Mouse (Mus musculus): ENCODE measurements around the gene Arid5b. TPM values are rescaled to one million over a fixed set of nuclear protein-coding genes. Genes with fewer than 3 reads are reported as not detected.

The Arid5b gene
- total RNA-seq, 1 experiment from 2014 or later, result 18.8 TPM

- ATAC-seq (replicated peaks; ENCODE audit: insufficient number of reproducible peaks, low FRiP score, low TSS enrichment, poor library complexity, severe bottlenecking), result peak; percentile 49
Measured at GRCm38 (mm10) chr10:68276350-68276975, 2.1 kb downstream of the Arid5b start.

GRCm38 (mm10) chr10:68274900-68275760, 3.4 kb downstream of the Arid5b start:
- no peak for ATAC-seq (replicated peaks; ENCODE audit: insufficient number of reproducible peaks, low FRiP score, low TSS enrichment, poor library complexity, severe bottlenecking)

- ATAC-seq (replicated peaks; ENCODE audit: insufficient number of reproducible peaks, low FRiP score, low TSS enrichment, poor library complexity, severe bottlenecking), result no peak
Measured at GRCm38 (mm10) chr10:68269789-68270188, 8.8 kb downstream of the Arid5b start.

- no peak for ATAC-seq (replicated peaks; ENCODE audit: insufficient number of reproducible peaks, low FRiP score, low TSS enrichment, poor library complexity, severe bottlenecking)
Measured at GRCm38 (mm10) chr10:68268629-68269028, 9.9 kb downstream of the Arid5b start.

GRCm38 (mm10) chr10:68263969-68264688, 14.4 kb downstream of the Arid5b start:
- peak; percentile 78 for ATAC-seq (replicated peaks; ENCODE audit: insufficient number of reproducible peaks, low FRiP score, low TSS enrichment, poor library complexity, severe bottlenecking)

GRCm38 (mm10) chr10:68263296-68263968, 15.1 kb downstream of the Arid5b start:
- no peak for ATAC-seq (replicated peaks; ENCODE audit: insufficient number of reproducible peaks, low FRiP score, low TSS enrichment, poor library complexity, severe bottlenecking)

GRCm38 (mm10) chr10:68259601-68260000, 18.9 kb downstream of the Arid5b start:
- ATAC-seq (replicated peaks; ENCODE audit: insufficient number of reproducible peaks, low FRiP score, low TSS enrichment, poor library complexity, severe bottlenecking), result no peak

GRCm38 (mm10) chr10:68257358-68258056, 21.0 kb downstream of the Arid5b start:
- ATAC-seq (replicated peaks; ENCODE audit: insufficient number of reproducible peaks, low FRiP score, low TSS enrichment, poor library complexity, severe bottlenecking), result no peak

GRCm38 (mm10) chr10:68256134-68256533, 22.4 kb downstream of the Arid5b start:
- ATAC-seq (replicated peaks; ENCODE audit: insufficient number of reproducible peaks, low FRiP score, low TSS enrichment, poor library complexity, severe bottlenecking), result no peak

- ATAC-seq (replicated peaks; ENCODE audit: insufficient number of reproducible peaks, low FRiP score, low TSS enrichment, poor library complexity, severe bottlenecking), result no peak
Measured at GRCm38 (mm10) chr10:68253452-68254117, 25.0 kb downstream of the Arid5b start.

- no peak for ATAC-seq (replicated peaks; ENCODE audit: insufficient number of reproducible peaks, low FRiP score, low TSS enrichment, poor library complexity, severe bottlenecking)
Measured at GRCm38 (mm10) chr10:68252650-68253049, 25.9 kb downstream of the Arid5b start.

- peak; percentile 70 for ATAC-seq (replicated peaks; ENCODE audit: insufficient number of reproducible peaks, low FRiP score, low TSS enrichment, poor library complexity, severe bottlenecking)
Measured at GRCm38 (mm10) chr10:68249355-68249782, 29.2 kb downstream of the Arid5b start.

GRCm38 (mm10) chr10:68248281-68249015, 30.1 kb downstream of the Arid5b start:
- no peak for ATAC-seq (replicated peaks; ENCODE audit: insufficient number of reproducible peaks, low FRiP score, low TSS enrichment, poor library complexity, severe bottlenecking)

- ATAC-seq (replicated peaks; ENCODE audit: insufficient number of reproducible peaks, low FRiP score, low TSS enrichment, poor library complexity, severe bottlenecking), result no peak
Measured at GRCm38 (mm10) chr10:68247490-68248280, 30.9 kb downstream of the Arid5b start.

GRCm38 (mm10) chr10:68246603-68247247, 31.8 kb downstream of the Arid5b start:
- no peak for ATAC-seq (replicated peaks; ENCODE audit: insufficient number of reproducible peaks, low FRiP score, low TSS enrichment, poor library complexity, severe bottlenecking)

All from monocyte, adult 5-6 weeks (primary cell).